Mouse (Mus musculus) bone marrow, adult 2 months (tissue): ENCODE measurements at regions not wholly inside any gene's neighbourhood (a gene's known extent, or its start where the extent isn't known, plus 50 kb on each side); places are given as distances from the start of the nearest gene placed in this dataset.

Source experiments
- CTCF ChIP-seq: fragments of 200-500 bp; IDR thresholded peaks from 2 replicates; pipeline ENCODE4 v1.5.1; 2011; ENCODE audit warnings: low read length, control low read depth; ENCODE audit not compliant: control insufficient read depth, insufficient read depth
- POLR2A ChIP-seq: fragments of 200-500 bp; IDR thresholded peaks from 2 replicates; pipeline ENCODE4 v1.6.1; 2011; ENCODE audit warnings: low read depth, mild to moderate bottlenecking, control low read depth, low read length, borderline replicate concordance; ENCODE audit not compliant: control insufficient read depth

- TF ChIP-seq POLR2A (no peak), CTCF (no peak)
Observed at GRCm38 (mm10) chr3:21982991-21983390, 93.5 kb upstream of the Tbl1xr1 start.
